Mouse (Mus musculus) T-helper 17 cell (primary cell): ENCODE results near the gene Me3.

Experiments used
- in situ Hi-C, 2 experiments: fragments of 300-600 bp; cut with MboI, MseI; formaldehyde crosslinking; loops; 1 replicate in 1 of 2; 2 replicates in 1 of 2; pipeline ENCODE4 v1.15.1; 2025; ENCODE audit warnings: high pct_unique_total_duplicates in 2 of 2

The Me3 gene

DNA sequence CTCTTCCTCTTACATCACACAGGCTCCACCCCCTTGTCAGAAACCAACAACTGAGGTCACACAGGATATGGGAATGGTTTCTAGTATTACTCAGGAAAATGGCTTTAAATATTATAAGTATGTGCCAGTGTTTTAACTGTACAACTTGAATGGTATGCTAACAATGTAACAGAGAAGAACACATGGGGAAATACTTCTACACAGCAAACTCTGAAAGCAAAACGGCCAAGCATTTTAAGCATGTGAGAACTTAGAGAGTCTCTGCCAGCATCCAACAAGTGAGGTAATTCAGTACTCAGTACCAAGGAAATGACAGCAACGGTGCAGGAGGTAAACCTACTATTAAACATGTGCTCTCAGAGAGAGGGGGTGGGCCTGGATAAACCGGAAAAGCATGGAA, 252.4 kb downstream of the Me3 start:
- in situ Hi-C loops = no loop called here

DNA sequence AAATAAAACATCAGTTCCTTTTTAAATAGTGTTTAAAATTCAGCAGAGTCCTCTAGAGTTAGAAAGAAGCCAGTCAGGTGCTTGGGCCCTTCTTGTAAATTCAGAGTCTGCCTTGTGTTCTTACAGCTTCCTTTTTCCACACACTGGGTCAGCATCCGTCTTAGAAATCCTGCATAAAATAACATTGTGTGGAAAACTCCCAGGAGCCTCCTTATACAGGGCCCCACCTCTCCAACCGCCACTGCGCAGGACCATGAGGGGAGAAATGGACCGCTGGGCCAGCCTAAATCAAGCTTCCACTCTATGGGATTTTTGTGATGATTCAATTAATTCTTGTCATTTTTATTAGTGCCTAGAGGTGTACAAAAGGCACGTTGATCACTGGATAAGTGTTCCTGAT, 259.2 kb downstream of the Me3 start:
- in situ Hi-C loops = no loop called here

GRCm38 (mm10) chr7:89891856-89892255, 259.7 kb downstream of the Me3 start:
- in situ Hi-C loops = no loop called here

GRCm38 (mm10) chr7:89903007-89903406, 270.8 kb downstream of the Me3 start:
- in situ Hi-C loops = loop anchor here in 1 of 2 experiments (10.0 kb wide), 1 partner anchor 1122 kb away; no protein-coding TSS in a partner anchor

- in situ Hi-C loops = loop anchor here in 1 of 2 experiments (10.0 kb wide), 1 partner anchor 1121 kb away; no protein-coding TSS in a partner anchor
These were observed 271.5 kb downstream of the Me3 start, which contains the start of gene Ccdc81 for GRCm38 (mm10) chr7:89903442-89904343. Ccdc81 (minus strand) TSS chr7:89903629.
